Mouse (Mus musculus): ENCODE data around the gene Polrmt. TPM values are rescaled to one million over a fixed set of nuclear protein-coding genes. Genes with fewer than 3 reads are reported as not detected.
"Not testable (repeated sequence)": the region's sequence is repeated elsewhere in the genome, so short reads cannot be mapped to it uniquely, and the experiment has no call there.

Gene Polrmt
- polyA plus RNA-seq, 1 experiment from 2014 or later = 41.6 TPM

DNA sequence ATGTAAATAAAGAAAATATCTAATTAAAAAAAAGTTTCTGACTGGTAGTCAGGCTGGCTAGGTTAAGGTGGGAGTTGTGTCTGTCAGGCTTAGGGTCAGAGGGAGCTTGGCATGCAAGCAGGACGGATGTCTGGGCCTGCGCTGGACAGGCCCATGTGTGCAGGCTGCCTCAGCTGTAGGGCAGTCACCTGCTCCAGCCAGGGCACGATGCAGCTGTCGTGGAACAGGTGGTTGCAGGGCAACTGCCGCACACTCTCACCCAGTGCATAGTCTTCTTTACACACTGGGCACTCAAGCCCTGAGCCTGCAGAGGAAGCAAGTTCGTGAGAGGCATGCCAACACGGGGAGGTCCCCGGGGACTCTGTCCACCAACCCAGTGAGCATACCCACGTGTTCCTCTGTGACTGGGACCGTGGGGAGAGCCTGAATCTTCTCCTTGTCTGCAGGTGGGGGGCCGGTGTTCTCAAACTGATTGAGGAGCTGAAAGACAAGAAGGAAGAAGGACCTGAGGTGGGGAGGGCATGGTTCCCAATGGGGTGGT, 14.3 kb upstream of the Polrmt start:
- H3K27me3 ChIP-seq = no peaks in the 10 kb centered on the region
- peaks cover 68% of the 10 kb centered on the region for H3K36me3 ChIP-seq
- H3K27ac ChIP-seq (replicated peaks) = no peak overlapping the region
- H3K9ac ChIP-seq = no peak overlapping the region
- peaks cover 22% of the 10 kb centered on the region for H3K4me1 ChIP-seq
- ATAC-seq (ENCODE audit: insufficient number of reproducible peaks, low FRiP score, low TSS enrichment, low read depth) = 0 out of 2 replicates have a peak, but pooled peaks have one; percentile 39
- no peak overlapping the region for H3K4me3 ChIP-seq (replicated peaks)
- 89% methylated on average over 11 of the region's 11 CpGs for WGBS
- H3K9me3 ChIP-seq (replicated peaks) = no peaks in the 10 kb centered on the region
- no peak overlapping the region for H3K4me2 ChIP-seq (replicated peaks)

DNA sequence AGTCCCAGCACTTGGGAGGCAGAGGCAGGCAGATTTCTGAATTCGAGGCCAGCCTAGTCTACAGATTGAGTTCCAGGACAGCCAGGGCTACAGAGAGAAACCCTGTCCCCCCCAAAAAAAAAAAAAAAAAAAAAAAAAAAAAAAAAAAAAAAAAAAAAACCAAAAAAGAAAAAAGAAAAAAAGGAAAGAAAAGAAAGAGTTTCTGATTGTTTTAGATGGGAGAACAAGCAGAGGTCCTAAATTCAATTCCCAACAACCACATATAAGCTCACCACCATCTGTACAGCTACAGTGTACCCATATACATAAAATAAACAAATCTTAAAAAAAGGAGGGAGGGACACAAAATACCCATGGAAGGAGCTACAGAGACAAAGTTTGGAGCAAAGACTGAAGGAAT, 13.3 kb upstream of the Polrmt start:
- H3K4me2 ChIP-seq (replicated peaks); H3K9ac ChIP-seq; H3K9me3 ChIP-seq (replicated peaks); ATAC-seq (ENCODE audit: insufficient number of reproducible peaks, low FRiP score, low TSS enrichment, low read depth); H3K4me3 ChIP-seq (replicated peaks); H3K27ac ChIP-seq (replicated peaks); H3K27me3 ChIP-seq: not testable (repeated sequence)
- Histone ChIP-seq H3K36me3 (peaks cover 68% of the 10 kb centered on the region), H3K4me1 (peaks cover 22% of the 10 kb centered on the region)
- WGBS = 86% methylated on average over 1 of the region's 1 CpGs

DNA sequence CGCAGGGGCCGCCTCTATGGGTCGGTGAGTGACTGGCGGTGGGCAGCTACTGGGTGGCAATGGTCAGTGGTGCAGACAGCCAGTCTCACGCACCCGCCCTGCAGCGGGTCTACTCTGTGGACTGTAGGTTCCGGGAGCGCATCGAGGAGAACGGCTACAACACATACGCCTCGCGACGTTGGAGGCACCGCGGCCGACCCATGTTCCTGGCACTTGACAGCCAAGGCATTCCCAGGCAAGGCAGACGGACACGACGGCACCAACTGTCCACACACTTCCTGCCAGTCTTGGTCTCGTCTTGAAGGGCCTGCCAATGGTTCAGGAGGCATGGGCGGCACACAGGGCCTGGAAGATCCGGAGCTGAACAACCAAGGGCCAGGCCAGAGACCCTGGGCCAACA, 10.3 kb upstream of the Polrmt start:
- H3K9me3 ChIP-seq (replicated peaks) = no peaks in the 10 kb centered on the region
- H3K9ac ChIP-seq = no peak overlapping the region
- 91% methylated on average over 24 of the region's 24 CpGs for WGBS
- H3K4me1 ChIP-seq = peaks cover 10% of the 10 kb centered on the region
- no peak overlapping the region for H3K27ac ChIP-seq (replicated peaks)
- no peaks in the 10 kb centered on the region for H3K27me3 ChIP-seq
- H3K4me2 ChIP-seq (replicated peaks) = no peak overlapping the region
- H3K4me3 ChIP-seq (replicated peaks) = no peak overlapping the region
- peaks cover 55% of the 10 kb centered on the region for H3K36me3 ChIP-seq
- ATAC-seq (ENCODE audit: insufficient number of reproducible peaks, low FRiP score, low TSS enrichment, low read depth) = no peak

DNA sequence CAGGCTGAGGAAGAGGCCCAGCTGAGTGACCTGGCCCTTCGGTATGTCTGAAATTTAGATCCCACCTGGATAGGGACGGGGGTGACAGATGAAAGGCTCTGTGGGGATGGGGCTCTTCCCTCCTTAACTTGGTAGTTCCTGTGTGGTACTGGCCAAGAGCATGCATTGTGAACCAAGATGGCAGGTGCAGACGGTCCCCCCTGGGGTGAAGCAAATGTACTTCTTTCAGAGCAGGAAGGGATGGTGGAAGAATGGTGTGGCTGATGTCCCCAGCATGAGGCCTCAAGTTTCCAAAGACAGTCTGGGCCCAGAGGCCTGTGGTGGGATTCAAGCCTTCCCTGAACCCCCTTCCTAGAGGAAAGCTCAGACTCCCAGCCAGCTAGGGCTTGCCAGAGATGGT, 9.5 kb upstream of the Polrmt start:
- 79% methylated on average over 3 of the region's 3 CpGs for WGBS
- Histone ChIP-seq H3K36me3 (peaks cover 47% of the 10 kb centered on the region), H3K9ac (no peak overlapping the region), H3K4me1 (peaks cover 10% of the 10 kb centered on the region), H3K4me3 (replicated peaks) (no peak overlapping the region), H3K27ac (replicated peaks) (no peak overlapping the region), H3K9me3 (replicated peaks) (no peaks in the 10 kb centered on the region), H3K4me2 (replicated peaks) (no peak overlapping the region), H3K27me3 (no peaks in the 10 kb centered on the region)
- no peak for ATAC-seq (ENCODE audit: insufficient number of reproducible peaks, low FRiP score, low TSS enrichment, low read depth)

DNA sequence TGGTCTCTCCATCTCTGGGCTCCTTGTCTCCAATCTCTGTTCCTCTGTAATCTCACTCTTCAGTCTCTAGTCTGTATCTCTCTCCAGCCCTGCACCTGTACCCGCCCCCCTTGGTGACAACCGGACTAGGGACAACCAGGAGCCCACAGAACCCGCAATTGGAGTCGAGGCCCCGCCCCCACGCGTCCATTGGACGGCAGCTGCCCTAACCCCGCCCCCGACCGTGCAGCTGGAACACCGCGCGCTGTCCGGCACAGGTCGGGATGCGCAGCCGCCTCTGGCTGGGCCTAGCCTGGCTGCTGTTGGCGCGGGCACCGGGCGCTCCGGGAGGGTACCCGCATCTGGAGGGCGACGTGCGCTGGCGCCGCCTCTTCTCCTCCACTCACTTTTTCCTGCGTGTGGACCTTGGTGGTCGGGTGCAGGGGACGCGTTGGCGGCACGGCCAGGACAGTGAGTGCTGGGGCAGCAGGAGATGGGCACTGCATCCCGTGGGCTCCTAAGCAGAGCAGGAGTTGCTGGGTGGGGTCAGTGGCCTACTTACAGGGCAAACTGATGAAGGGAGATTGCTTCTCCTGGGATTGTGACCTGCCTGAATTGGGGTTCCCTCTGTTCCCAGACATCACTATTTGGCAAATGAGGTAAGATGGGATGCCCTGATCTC, 8.6 kb upstream of the Polrmt start, which contains the start of gene Fgf22:
Gene Fgf22 (plus strand): TSS at position 221 of the 661 bp plus-strand sequence.
- peak; percentile 79 for ATAC-seq (ENCODE audit: insufficient number of reproducible peaks, low FRiP score, low TSS enrichment, low read depth)
- Histone ChIP-seq H3K27me3 (no peaks in the 10 kb centered on the region), H3K4me3 (replicated peaks) (peak within 1 kb of the TSS; percentile 31), H3K4me2 (replicated peaks) (peak within 1 kb of the TSS; percentile 63), H3K9me3 (replicated peaks) (no peaks in the 10 kb centered on the region), H3K36me3 (peaks cover 38% of the 10 kb centered on the region), H3K9ac (peak within 1 kb of the TSS; percentile 18; the same call in 1 of the 2 replicates), H3K4me1 (peaks cover 10% of the 10 kb centered on the region), H3K27ac (replicated peaks) (no peak within 1 kb of the TSS)
- WGBS = under 1% methylated on average over 36 of the region's 36 CpGs

DNA sequence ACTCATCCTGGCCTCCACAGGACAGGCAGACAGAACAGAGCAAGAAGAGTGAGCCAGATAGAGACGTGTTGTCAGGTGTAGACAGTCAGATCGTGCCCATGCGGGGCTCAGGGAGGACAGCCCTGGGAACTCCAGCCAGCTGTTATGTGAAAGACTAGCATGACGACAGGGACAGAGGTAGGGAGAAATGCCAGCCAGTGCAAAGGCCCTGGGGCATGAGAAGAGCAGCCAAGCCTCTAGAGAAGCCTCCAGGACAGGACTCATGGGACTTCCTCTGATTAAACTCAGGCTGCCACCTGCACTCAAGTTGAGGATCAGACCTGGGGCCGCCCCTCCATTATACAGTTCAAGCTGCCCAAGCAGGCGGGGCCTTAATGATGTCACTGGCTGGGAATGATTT, 2.1 kb upstream of the Polrmt start:
- H3K27me3 ChIP-seq = no peaks in the 10 kb centered on the region
- WGBS = 71% methylated on average over 6 of the region's 6 CpGs
- H3K4me1 ChIP-seq = peaks cover 12% of the 10 kb centered on the region
- no peak overlapping the region for H3K9ac ChIP-seq
- no peaks in the 10 kb centered on the region for H3K9me3 ChIP-seq (replicated peaks)
- H3K4me2 ChIP-seq (replicated peaks) = no peak overlapping the region
- H3K27ac ChIP-seq (replicated peaks) = no peak overlapping the region
- no peak overlapping the region for H3K4me3 ChIP-seq (replicated peaks)
- no peak for ATAC-seq (ENCODE audit: insufficient number of reproducible peaks, low FRiP score, low TSS enrichment, low read depth)
- peaks cover 12% of the 10 kb centered on the region for H3K36me3 ChIP-seq

DNA sequence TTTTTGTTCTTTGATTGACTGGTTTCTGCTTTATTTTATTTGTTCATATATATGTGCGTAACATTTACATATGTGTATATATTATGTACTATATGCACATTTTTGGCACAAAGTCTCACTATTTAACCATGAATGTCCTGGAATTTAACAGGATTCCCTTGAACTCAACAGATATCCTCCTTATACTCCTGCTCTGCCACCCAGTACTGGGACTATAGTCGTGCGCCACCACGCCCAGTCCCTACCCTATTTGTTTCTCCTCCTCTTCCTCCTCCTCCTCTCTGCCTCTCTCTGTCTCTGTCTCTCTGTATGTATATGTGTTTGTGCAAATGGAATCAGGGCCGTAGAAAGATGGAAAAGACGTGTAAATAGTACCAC, 382 bp upstream of the Polrmt start:
- Histone ChIP-seq H3K4me3 (replicated peaks) (peak overlapping the region; percentile 76), H3K4me2 (replicated peaks) (peak overlapping the region; percentile 62), H3K27me3 (no peaks in the 10 kb centered on the region), H3K4me1 (peaks cover 12% of the 10 kb centered on the region), H3K36me3 (peaks cover 26% of the 10 kb centered on the region), H3K9ac (no peak overlapping the region), H3K9me3 (replicated peaks) (no peaks in the 10 kb centered on the region), H3K27ac (replicated peaks) (0 out of 2 replicates have a peak overlapping the region, but pooled peaks have one; percentile 34)
- no peak for ATAC-seq (ENCODE audit: insufficient number of reproducible peaks, low FRiP score, low TSS enrichment, low read depth)
- 24% methylated on average over 6 of the region's 6 CpGs for WGBS

DNA sequence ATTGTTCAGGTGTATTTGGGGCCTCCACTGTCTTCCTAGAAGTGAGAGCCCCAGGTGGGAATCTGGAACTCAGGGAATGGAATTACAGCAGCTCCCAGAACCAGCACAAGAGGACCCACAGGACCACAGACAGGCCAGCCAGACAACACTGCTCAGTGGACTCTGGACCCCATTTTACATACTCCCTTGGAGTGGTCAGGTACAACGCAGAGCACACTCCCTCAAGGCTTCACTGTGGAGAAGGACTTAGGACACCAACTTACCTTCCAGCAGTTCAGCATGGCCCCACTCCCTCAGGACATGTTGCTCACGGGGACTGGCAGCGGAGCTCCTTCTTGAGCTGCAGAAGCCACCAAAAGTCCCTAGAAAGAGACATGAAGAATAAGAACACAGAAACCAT, 970 bp downstream of the Polrmt start:
- peak overlapping the region; percentile 76 for H3K4me3 ChIP-seq (replicated peaks)
- H3K4me2 ChIP-seq (replicated peaks) = peak overlapping the region; percentile 62
- peaks cover 12% of the 10 kb centered on the region for H3K4me1 ChIP-seq
- peaks cover 4% of the 10 kb centered on the region; the same call in 1 of the 2 replicates for H3K9me3 ChIP-seq (replicated peaks)
- WGBS = 85% methylated on average over 3 of the region's 3 CpGs
- ATAC-seq (ENCODE audit: insufficient number of reproducible peaks, low FRiP score, low TSS enrichment, low read depth) = no peak
- no peaks in the 10 kb centered on the region for H3K27me3 ChIP-seq
- no peak overlapping the region for H3K27ac ChIP-seq (replicated peaks)
- H3K36me3 ChIP-seq = peaks cover 40% of the 10 kb centered on the region
- H3K9ac ChIP-seq = no peak overlapping the region

DNA sequence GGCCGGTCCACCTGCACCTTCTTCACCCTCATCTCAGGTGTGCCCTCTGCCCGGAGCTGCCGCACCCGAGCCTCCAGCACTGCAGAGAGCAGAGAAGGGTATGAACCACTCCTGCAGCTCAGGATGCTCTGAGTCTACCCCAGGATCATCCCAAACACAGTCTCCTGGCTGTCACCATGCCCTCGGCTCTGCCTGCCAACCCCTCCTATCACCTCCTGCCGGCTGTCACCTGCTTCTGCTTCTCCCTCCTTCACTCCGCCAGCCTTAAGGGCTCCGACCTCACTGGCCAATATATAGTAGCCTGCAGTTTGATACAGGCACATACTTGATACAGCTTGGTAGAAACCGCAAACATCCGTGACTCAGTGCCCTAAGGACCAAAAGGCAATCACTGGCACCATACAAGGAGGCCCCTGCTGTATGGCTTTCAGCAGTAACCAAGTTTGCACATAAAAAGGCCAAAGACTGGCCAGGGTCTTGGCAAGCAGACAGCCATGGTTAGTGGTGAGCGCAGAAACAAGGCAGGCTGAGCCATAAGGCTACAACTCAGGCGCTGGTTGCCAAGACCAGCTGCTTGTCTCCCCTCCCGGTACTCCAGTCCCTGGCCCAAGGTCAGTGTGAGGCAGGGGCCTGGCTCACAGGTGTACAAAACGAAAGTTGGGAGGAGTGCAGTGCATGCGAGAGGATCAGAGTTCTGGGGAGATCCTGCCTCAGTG, 2.6 kb downstream of the Polrmt start:
- no peak overlapping the region for H3K4me2 ChIP-seq (replicated peaks)
- H3K4me1 ChIP-seq = peaks cover 12% of the 10 kb centered on the region
- no peaks in the 10 kb centered on the region for H3K27me3 ChIP-seq
- no peak overlapping the region for H3K27ac ChIP-seq (replicated peaks)
- H3K9ac ChIP-seq = no peak overlapping the region
- peaks cover 20% of the 10 kb centered on the region for H3K9me3 ChIP-seq (replicated peaks)
- no peak for ATAC-seq (ENCODE audit: insufficient number of reproducible peaks, low FRiP score, low TSS enrichment, low read depth)
- H3K36me3 ChIP-seq = peaks cover 56% of the 10 kb centered on the region
- no peak overlapping the region for H3K4me3 ChIP-seq (replicated peaks)
- 91% methylated on average over 15 of the region's 15 CpGs for WGBS

DNA sequence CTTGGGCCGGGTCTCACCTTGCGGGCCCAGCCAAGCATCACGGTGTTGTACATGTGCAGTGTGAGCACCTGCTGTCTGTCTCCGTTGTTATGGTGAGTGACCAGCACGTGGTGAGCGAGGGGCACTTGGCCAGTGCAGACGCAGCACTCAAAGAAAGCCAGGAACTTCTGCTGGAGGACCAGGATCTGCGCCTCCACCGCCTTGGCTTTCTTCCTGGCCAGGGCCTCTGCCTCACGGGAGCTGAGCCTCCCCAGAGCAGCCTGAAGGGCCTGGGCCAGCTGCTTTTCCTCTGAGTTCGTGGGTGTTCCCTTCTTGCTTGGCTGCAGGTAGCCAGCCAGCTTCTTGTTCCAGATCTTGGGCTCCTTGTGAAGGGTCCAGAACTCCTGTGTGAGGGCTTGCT, 3.2 kb downstream of the Polrmt start:
- 92% methylated on average over 11 of the region's 11 CpGs for WGBS
- Histone ChIP-seq H3K9ac (no peak overlapping the region), H3K4me1 (peaks cover 12% of the 10 kb centered on the region), H3K36me3 (peaks cover 62% of the 10 kb centered on the region), H3K4me2 (replicated peaks) (no peak overlapping the region), H3K27me3 (no peaks in the 10 kb centered on the region), H3K27ac (replicated peaks) (no peak overlapping the region), H3K9me3 (replicated peaks) (peaks cover 26% of the 10 kb centered on the region), H3K4me3 (replicated peaks) (no peak overlapping the region)
- no peak for ATAC-seq (ENCODE audit: insufficient number of reproducible peaks, low FRiP score, low TSS enrichment, low read depth)

DNA sequence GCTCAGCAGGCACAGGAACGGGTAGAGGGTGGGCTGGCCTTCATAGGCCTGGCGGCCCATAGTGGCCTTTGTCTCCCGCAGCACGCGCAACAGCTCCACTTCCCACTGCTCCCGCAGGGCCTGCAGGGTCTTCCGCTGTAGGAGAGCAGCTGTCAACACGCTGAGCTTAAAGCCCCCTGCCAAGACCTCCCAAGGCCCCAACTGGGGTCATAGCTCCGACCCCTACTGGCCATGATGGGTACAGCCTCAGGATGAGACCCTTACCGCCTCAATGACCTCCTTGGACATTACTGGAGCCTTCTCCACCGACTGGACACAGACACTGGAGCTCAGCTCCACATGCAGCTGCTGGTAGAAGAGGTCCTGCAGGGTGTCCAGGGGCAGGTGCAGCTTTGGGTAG, 5.5 kb downstream of the Polrmt start:
- Histone ChIP-seq H3K9me3 (replicated peaks) (peaks cover 42% of the 10 kb centered on the region), H3K27ac (replicated peaks) (no peak overlapping the region), H3K4me1 (peaks cover 5% of the 10 kb centered on the region), H3K4me3 (replicated peaks) (no peak overlapping the region), H3K9ac (no peak overlapping the region), H3K4me2 (replicated peaks) (no peak overlapping the region), H3K27me3 (no peaks in the 10 kb centered on the region), H3K36me3 (peaks cover 85% of the 10 kb centered on the region)
- 71% methylated on average over 11 of the region's 11 CpGs for WGBS
- ATAC-seq (ENCODE audit: insufficient number of reproducible peaks, low FRiP score, low TSS enrichment, low read depth) = no peak

All from embryonic facial prominence, embryonic 15.5 days (tissue).